ENCODE assay signal across 10 mouse cellular contexts in genomic region chr1:43269685-43270084, GRCm38 (mm10).
DNase-seq lines count a peak whose midpoint lies in the region; ATAC-seq and TF ChIP-seq lines count a peak whose summit lies in the region.
"Had no signal": no experiment of that assay in that cellular context is flagged by ENCODE, and none has a peak within 500 bp of the region (broad histone marks: within the 10 kb centered on the region; RNA-seq: fewer than 3 reads in every experiment).

No protein-coding gene starts in this region.

- H3K27me3 ChIP-seq in midbrain, embryonic 10.5 days (ENCODE audit: low read depth, poor library complexity, severe bottlenecking) = no peaks in the 10 kb centered on the region
- no peaks in the 10 kb centered on the region for H3K27me3 ChIP-seq in midbrain, embryonic 11.5 days (ENCODE audit: control insufficient read depth, insufficient read depth, low read length)

- intact Hi-C loops in gastrocnemius, adult 2 months (cut with DNase I) = no loop called here

- 0 out of 2 replicates have a peak, but pooled peaks cover under 1% of the 10 kb centered on the region for H3K4me1 ChIP-seq in midbrain, embryonic 10.5 days
- H3K4me1 ChIP-seq in midbrain, embryonic 11.5 days (ENCODE audit: control insufficient read depth, insufficient read depth, low read length) = no peaks in the 10 kb centered on the region

- no peak for ATAC-seq in midbrain, embryonic 11.5 days (ENCODE audit: low FRiP score)
- ATAC-seq: activated CD4-positive, CD25-positive, alpha-beta regulatory T cell, adult 4 months had no signal

- H3K9me3 ChIP-seq in midbrain, embryonic 10.5 days (replicated peaks) = no peaks in the 10 kb centered on the region
- H3K9me3 ChIP-seq in midbrain, embryonic 11.5 days (ENCODE audit: control insufficient read depth, low read length) = no peaks in the 10 kb centered on the region

- no peak overlapping the region for H3K27ac ChIP-seq in gastrocnemius, adult 2 months
- H3K27ac ChIP-seq in midbrain, embryonic 10.5 days (replicated peaks) = no peak overlapping the region
- H3K27ac ChIP-seq in midbrain, embryonic 11.5 days (ENCODE audit: low read depth, low read length) = no peak overlapping the region

- TF ChIP-seq CTCF in gastrocnemius, adult 2 months (IDR thresholded peaks at IDR 0.05) = peak; percentile 32

- no peak overlapping the region for H3K9ac ChIP-seq in midbrain, embryonic 11.5 days (ENCODE audit: low read length)

- no peak for DNase-seq in gastrocnemius, adult 2 months
- DNase-seq in gastrocnemius, adult 8-10 months (ENCODE audit: low spot score in 2 of 2) = no peak
- DNase-seq in midbrain, embryonic 10.5 days (ENCODE audit: low spot score) = peak; percentile 16
- no peak for DNase-seq in midbrain, embryonic 11.5 days (ENCODE audit: low spot score, missing footprints)
- peak; percentile 35 for DNase-seq in embryo, embryonic 10 days (ENCODE audit: low spot score)
- peak; percentile 21 for DNase-seq in mesoderm, embryonic 11.5 days (ENCODE audit: low read depth, low spot score)
- no peak for DNase-seq in cerebellum, adult 11-12 months
- no peak for DNase-seq in B cell, adult 2 months

- H3K36me3 ChIP-seq in midbrain, embryonic 10.5 days = no peaks in the 10 kb centered on the region
- no peaks in the 10 kb centered on the region for H3K36me3 ChIP-seq in midbrain, embryonic 11.5 days (ENCODE audit: control insufficient read depth, insufficient read depth, low read length)

- 37% methylated on average over 7 of the region's 7 CpGs for WGBS in midbrain, embryonic 10.5 days
- 43% methylated on average over 7 of the region's 7 CpGs for WGBS in midbrain, embryonic 11.5 days

- no peak overlapping the region for H3K4me2 ChIP-seq in midbrain, embryonic 11.5 days

- H3K4me3 ChIP-seq in gastrocnemius, adult 2 months = no peak overlapping the region
- H3K4me3 ChIP-seq in midbrain, embryonic 10.5 days = no peak overlapping the region
- H3K4me3 ChIP-seq in midbrain, embryonic 11.5 days (ENCODE audit: low read depth, low read length) = no peak overlapping the region
- H3K4me3 ChIP-seq: erythroblast, embryonic 14.5 days had no signal

Comparison
In these comparisons a context has a peak if more than half of its experiments do, and no peak if none do; other contexts are left out.
1. DNase-seq: peak in midbrain, embryonic 10.5 days (single experiment), embryo, embryonic 10 days (single experiment) and mesoderm, embryonic 11.5 days (single experiment); none in gastrocnemius, adult 2 months (single experiment), gastrocnemius, adult 8-10 months (0 of 2), midbrain, embryonic 11.5 days (single experiment), cerebellum, adult 11-12 months (single experiment) and B cell, adult 2 months (0 of 2).